Mouse (Mus musculus) megakaryocyte-erythroid progenitor cell, adult 5-6 weeks (primary cell): ENCODE measurements around the gene Hsp90b1. TPM values are rescaled to one million over a fixed set of nuclear protein-coding genes. Genes with fewer than 3 reads are reported as not detected.
"Not testable (repeated sequence)": the region's sequence is repeated elsewhere in the genome, so short reads cannot be mapped to it uniquely, and the experiment has no call there.

Experiments used
- ATAC-seq: replicated peaks from 2 replicates; pipeline ENCODE4 v1.8.0; 2016; ENCODE audit warnings: mild to moderate bottlenecking, inconsistent platforms; ENCODE audit not compliant: severe bottlenecking, poor library complexity, low FRiP score, low TSS enrichment
- total RNA-seq, 2 experiments: library from RNA; stranded (forward) in 1 of 2; stranded (reverse) in 1 of 2; fragments of 200-1000, 215-1000 nt in 1 of 2; fragments of >200 nt in 1 of 2; fragmentation: Nextera tagmentation in 1 of 2; gene quantifications; 2 replicates each; pipeline ENCODE4 v1.2.3; 2014 to 2017

Gene Hsp90b1
- total RNA-seq, 2 experiments from 2014 or later, result 208 to 595 TPM

GRCm38 (mm10) chr10:86685179-86686016 is 19.9 kb downstream of the Hsp90b1 start:
- ATAC-seq, result peak; percentile 90

GRCm38 (mm10) chr10:86684797-86685178 is 20.5 kb downstream of the Hsp90b1 start:
- not testable (repeated sequence) for ATAC-seq

GRCm38 (mm10) chr10:86670550-86670949 is 34.8 kb downstream of the Hsp90b1 start:
- ATAC-seq, result not testable (repeated sequence)

Other genes starting within 250 kb of the Hsp90b1 start
- 0.32 and 0.59 TPM in 2 replicates for gene Syn3, start 206.6 kb downstream of the Hsp90b1 start, total RNA-seq (2014; fragmentation: Nextera tagmentation)
- 0.08 and 0.14 TPM in 2 replicates for gene Syn3, start 206.6 kb downstream of the Hsp90b1 start, total RNA-seq (2017)
- gene Ttc41, start 302 bp upstream of the Hsp90b1 start, total RNA-seq (2014; fragmentation: Nextera tagmentation), result 2.3 and 3.3 TPM in 2 replicates
- 0.42 and 1.8 TPM in 2 replicates for gene Ttc41, start 302 bp upstream of the Hsp90b1 start, total RNA-seq (2017)
- gene Gm49358, start 58.5 kb upstream of the Hsp90b1 start, total RNA-seq (2014; fragmentation: Nextera tagmentation), result not detected in 2 replicates
- 1.6 TPM in 1 of 2 replicates, not detected in the other for gene Gm49358, start 58.5 kb upstream of the Hsp90b1 start, total RNA-seq (2017)
- 8.9 and 12.4 TPM in 2 replicates for gene Nt5dc3, start 73.5 kb upstream of the Hsp90b1 start, total RNA-seq (2014; fragmentation: Nextera tagmentation)
- gene Nt5dc3, start 73.5 kb upstream of the Hsp90b1 start, total RNA-seq (2017), result 2.9 and 6.8 TPM in 2 replicates